Mouse (Mus musculus): ENCODE results near the gene Fbxl5. TPM values are rescaled to one million over a fixed set of nuclear protein-coding genes. Genes with fewer than 3 reads are reported as not detected.

Gene Fbxl5
- total RNA-seq, 4 experiments from 2014 or later, result 33.6 to 43.3 (median 38.1) TPM

Other genes with a start within 250 kb of the Fbxl5 start
- gene Cc2d2a, start 159.3 kb downstream of the Fbxl5 start, total RNA-seq (2022), result 1 to 10 TPM; 3.5 to 5.2 (median 3.8) TPM
- gene Bst1, start 2.8 kb downstream of the Fbxl5 start, total RNA-seq (2022), result not detected
- 1 to 10 TPM; 1.1 to 2.5 (median 1.8) TPM for gene Cd38, start 46.9 kb upstream of the Fbxl5 start, total RNA-seq (2022)
- 1 to 10 TPM; 5.2 to 6.5 (median 5.5) TPM for gene Gm7879, start 91.5 kb upstream of the Fbxl5 start, total RNA-seq (2022)
- gene Fgfbp1, start 160.1 kb upstream of the Fbxl5 start, total RNA-seq (2022), result 1 to 10 TPM; 3.0 to 7.8 (median 5.4) TPM

All from gastrocnemius, adult 8-10 months (tissue).